Mouse (Mus musculus): ENCODE results near the gene Srr. TPM values are rescaled to one million over a fixed set of nuclear protein-coding genes. Genes with fewer than 3 reads are reported as not detected.
A peak's percentile ranks its signal among the peaks of the same experiment; 100 is the strongest.

The Srr gene
- polyA plus RNA-seq, 1 experiment from 2014 or later = 34.3 TPM

- Histone ChIP-seq H3K4me1 (ENCODE audit: control insufficient read depth, insufficient read depth, low read length) (peaks cover 11% of the 10 kb centered on the region), H3K4me3 (ENCODE audit: low read depth, low read length) (no peak overlapping the region), H3K9me3 (ENCODE audit: control insufficient read depth, low read length) (no peaks in the 10 kb centered on the region), H3K36me3 (ENCODE audit: control insufficient read depth, insufficient read depth, low read length) (no peaks in the 10 kb centered on the region), H3K9ac (ENCODE audit: low read length) (no peak overlapping the region), H3K4me2 (ENCODE audit: low read depth) (no peak overlapping the region), H3K27ac (ENCODE audit: low read depth, low read length) (no peak overlapping the region), H3K27me3 (ENCODE audit: control insufficient read depth, insufficient read depth, low read length) (no peaks in the 10 kb centered on the region)
- DNase-seq (ENCODE audit: low spot score) (no peak), ATAC-seq (ENCODE audit: insufficient read depth, low FRiP score, low TSS enrichment) (no peak)
- 57% methylated on average over 3 of the region's 3 CpGs for WGBS
Observed at GRCm38 (mm10) chr11:74874630-74875029, 51.1 kb downstream of the Srr start.

- H3K27ac ChIP-seq (ENCODE audit: low read depth, low read length) = no peak overlapping the region
- no peak overlapping the region for H3K9ac ChIP-seq (ENCODE audit: low read length)
- ATAC-seq (ENCODE audit: insufficient read depth, low FRiP score, low TSS enrichment) (no peak), DNase-seq (ENCODE audit: low spot score) (no peak)
- no peaks in the 10 kb centered on the region for H3K36me3 ChIP-seq (ENCODE audit: control insufficient read depth, insufficient read depth, low read length)
- H3K27me3 ChIP-seq (ENCODE audit: control insufficient read depth, insufficient read depth, low read length) = no peaks in the 10 kb centered on the region
- H3K4me3 ChIP-seq (ENCODE audit: low read depth, low read length) = no peak overlapping the region
- 32% methylated on average over 12 of the region's 12 CpGs for WGBS
- no peaks in the 10 kb centered on the region for H3K9me3 ChIP-seq (ENCODE audit: control insufficient read depth, low read length)
- no peak overlapping the region for H3K4me2 ChIP-seq (ENCODE audit: low read depth)
- peaks cover under 1% of the 10 kb centered on the region for H3K4me1 ChIP-seq (ENCODE audit: control insufficient read depth, insufficient read depth, low read length)
Observed at GRCm38 (mm10) chr11:74870991-74871622, 54.6 kb downstream of the Srr start.

GRCm38 (mm10) chr11:74870544-74870943 is 55.2 kb downstream of the Srr start:
- Histone ChIP-seq H3K4me2 (ENCODE audit: low read depth) (no peak overlapping the region), H3K4me1 (ENCODE audit: control insufficient read depth, insufficient read depth, low read length) (no peaks in the 10 kb centered on the region; the same call in 1 of the 2 replicates), H3K4me3 (ENCODE audit: low read depth, low read length) (no peak overlapping the region), H3K36me3 (ENCODE audit: control insufficient read depth, insufficient read depth, low read length) (no peaks in the 10 kb centered on the region), H3K9me3 (ENCODE audit: control insufficient read depth, low read length) (no peaks in the 10 kb centered on the region), H3K9ac (ENCODE audit: low read length) (no peak overlapping the region), H3K27ac (ENCODE audit: low read depth, low read length) (no peak overlapping the region), H3K27me3 (ENCODE audit: control insufficient read depth, insufficient read depth, low read length) (no peaks in the 10 kb centered on the region)
- no peak for ATAC-seq (ENCODE audit: insufficient read depth, low FRiP score, low TSS enrichment)
- DNase-seq (ENCODE audit: low spot score) = no peak
- 77% methylated on average over 4 of the region's 4 CpGs for WGBS

GRCm38 (mm10) chr11:74869603-74870002 is 56.1 kb downstream of the Srr start:
- Histone ChIP-seq H3K4me3 (ENCODE audit: low read depth, low read length) (no peak overlapping the region), H3K4me2 (ENCODE audit: low read depth) (0 out of 2 replicates have a peak overlapping the region, but pooled peaks have one; percentile 7), H3K4me1 (ENCODE audit: control insufficient read depth, insufficient read depth, low read length) (no peaks in the 10 kb centered on the region; the same call in 1 of the 2 replicates), H3K27ac (ENCODE audit: low read depth, low read length) (peak overlapping the region; percentile 67), H3K27me3 (ENCODE audit: control insufficient read depth, insufficient read depth, low read length) (no peaks in the 10 kb centered on the region), H3K36me3 (ENCODE audit: control insufficient read depth, insufficient read depth, low read length) (no peaks in the 10 kb centered on the region), H3K9ac (ENCODE audit: low read length) (no peak overlapping the region), H3K9me3 (ENCODE audit: control insufficient read depth, low read length) (no peaks in the 10 kb centered on the region)
- 74% methylated on average over 6 of the region's 6 CpGs for WGBS
- ATAC-seq (ENCODE audit: insufficient read depth, low FRiP score, low TSS enrichment) (0 out of 2 replicates have a peak, but pooled peaks have one; percentile 20), DNase-seq (ENCODE audit: low spot score) (peak; percentile 23)

- DNase-seq (ENCODE audit: low spot score) = no peak
Observed at GRCm38 (mm10) chr11:74868046-74868760, 57.5 kb downstream of the Srr start.

GRCm38 (mm10) chr11:74867181-74867580 is 58.6 kb downstream of the Srr start:
- Histone ChIP-seq H3K27ac (ENCODE audit: low read depth, low read length) (no peak overlapping the region), H3K27me3 (ENCODE audit: control insufficient read depth, insufficient read depth, low read length) (no peaks in the 10 kb centered on the region), H3K4me2 (ENCODE audit: low read depth) (no peak overlapping the region), H3K9ac (ENCODE audit: low read length) (no peak overlapping the region), H3K4me3 (ENCODE audit: low read depth, low read length) (no peak overlapping the region), H3K4me1 (ENCODE audit: control insufficient read depth, insufficient read depth, low read length) (no peaks in the 10 kb centered on the region; the same call in 1 of the 2 replicates), H3K36me3 (ENCODE audit: control insufficient read depth, insufficient read depth, low read length) (no peaks in the 10 kb centered on the region), H3K9me3 (ENCODE audit: control insufficient read depth, low read length) (no peaks in the 10 kb centered on the region)
- WGBS = 98% methylated on average over 2 of the region's 2 CpGs
- no peak for DNase-seq (ENCODE audit: low spot score)
- ATAC-seq (ENCODE audit: insufficient read depth, low FRiP score, low TSS enrichment) = no peak

More at GRCm38 (mm10) chr11:74868046-74868760, 57.5 kb downstream of the Srr start:
- Histone ChIP-seq H3K4me1 (ENCODE audit: control insufficient read depth, insufficient read depth, low read length) (no peaks in the 10 kb centered on the region; the same call in 1 of the 2 replicates), H3K9ac (ENCODE audit: low read length) (no peak overlapping the region), H3K36me3 (ENCODE audit: control insufficient read depth, insufficient read depth, low read length) (no peaks in the 10 kb centered on the region), H3K27me3 (ENCODE audit: control insufficient read depth, insufficient read depth, low read length) (no peaks in the 10 kb centered on the region), H3K27ac (ENCODE audit: low read depth, low read length) (no peak overlapping the region), H3K4me2 (ENCODE audit: low read depth) (no peak overlapping the region), H3K9me3 (ENCODE audit: control insufficient read depth, low read length) (no peaks in the 10 kb centered on the region), H3K4me3 (ENCODE audit: low read depth, low read length) (no peak overlapping the region)
- 90% methylated on average over 13 of the region's 13 CpGs for WGBS
- no peak for ATAC-seq (ENCODE audit: insufficient read depth, low FRiP score, low TSS enrichment)

- DNase-seq (ENCODE audit: low spot score) (no peak), ATAC-seq (ENCODE audit: insufficient read depth, low FRiP score, low TSS enrichment) (no peak)
- no peak overlapping the region for H3K4me3 ChIP-seq (ENCODE audit: low read depth, low read length)
- H3K27ac ChIP-seq (ENCODE audit: low read depth, low read length) = no peak overlapping the region
- H3K4me2 ChIP-seq (ENCODE audit: low read depth) = no peak overlapping the region
- 86% methylated on average over 4 of the region's 4 CpGs for WGBS
- no peak overlapping the region for H3K9ac ChIP-seq (ENCODE audit: low read length)
- no peaks in the 10 kb centered on the region for H3K27me3 ChIP-seq (ENCODE audit: control insufficient read depth, insufficient read depth, low read length)
- H3K4me1 ChIP-seq (ENCODE audit: control insufficient read depth, insufficient read depth, low read length) = no peaks in the 10 kb centered on the region; the same call in 1 of the 2 replicates
- H3K9me3 ChIP-seq (ENCODE audit: control insufficient read depth, low read length) = no peaks in the 10 kb centered on the region
- H3K36me3 ChIP-seq (ENCODE audit: control insufficient read depth, insufficient read depth, low read length) = no peaks in the 10 kb centered on the region
Observed at GRCm38 (mm10) chr11:74866640-74867039, 59.1 kb downstream of the Srr start.

GRCm38 (mm10) chr11:74865252-74865651 is 60.5 kb downstream of the Srr start:
- no peaks in the 10 kb centered on the region; the same call in 1 of the 2 replicates for H3K36me3 ChIP-seq (ENCODE audit: control insufficient read depth, insufficient read depth, low read length)
- no peak overlapping the region for H3K27ac ChIP-seq (ENCODE audit: low read depth, low read length)
- H3K9ac ChIP-seq (ENCODE audit: low read length) = no peak overlapping the region
- H3K4me1 ChIP-seq (ENCODE audit: control insufficient read depth, insufficient read depth, low read length) = no peaks in the 10 kb centered on the region; the same call in 1 of the 2 replicates
- no peak for ATAC-seq (ENCODE audit: insufficient read depth, low FRiP score, low TSS enrichment)
- 77% methylated on average over 9 of the region's 9 CpGs for WGBS
- H3K27me3 ChIP-seq (ENCODE audit: control insufficient read depth, insufficient read depth, low read length) = no peaks in the 10 kb centered on the region
- no peak overlapping the region for H3K4me3 ChIP-seq (ENCODE audit: low read depth, low read length)
- DNase-seq (ENCODE audit: low spot score) = no peak
- H3K4me2 ChIP-seq (ENCODE audit: low read depth) = no peak overlapping the region
- no peaks in the 10 kb centered on the region for H3K9me3 ChIP-seq (ENCODE audit: control insufficient read depth, low read length)
